Mouse (Mus musculus) kidney, adult 11 months (tissue): ENCODE measurements around the gene Timm8b.

Experiments used
- DNase-seq: peaks from one replicate; pipeline ENCODE4 v3.0.0; 2022

Gene Timm8b

DNA sequence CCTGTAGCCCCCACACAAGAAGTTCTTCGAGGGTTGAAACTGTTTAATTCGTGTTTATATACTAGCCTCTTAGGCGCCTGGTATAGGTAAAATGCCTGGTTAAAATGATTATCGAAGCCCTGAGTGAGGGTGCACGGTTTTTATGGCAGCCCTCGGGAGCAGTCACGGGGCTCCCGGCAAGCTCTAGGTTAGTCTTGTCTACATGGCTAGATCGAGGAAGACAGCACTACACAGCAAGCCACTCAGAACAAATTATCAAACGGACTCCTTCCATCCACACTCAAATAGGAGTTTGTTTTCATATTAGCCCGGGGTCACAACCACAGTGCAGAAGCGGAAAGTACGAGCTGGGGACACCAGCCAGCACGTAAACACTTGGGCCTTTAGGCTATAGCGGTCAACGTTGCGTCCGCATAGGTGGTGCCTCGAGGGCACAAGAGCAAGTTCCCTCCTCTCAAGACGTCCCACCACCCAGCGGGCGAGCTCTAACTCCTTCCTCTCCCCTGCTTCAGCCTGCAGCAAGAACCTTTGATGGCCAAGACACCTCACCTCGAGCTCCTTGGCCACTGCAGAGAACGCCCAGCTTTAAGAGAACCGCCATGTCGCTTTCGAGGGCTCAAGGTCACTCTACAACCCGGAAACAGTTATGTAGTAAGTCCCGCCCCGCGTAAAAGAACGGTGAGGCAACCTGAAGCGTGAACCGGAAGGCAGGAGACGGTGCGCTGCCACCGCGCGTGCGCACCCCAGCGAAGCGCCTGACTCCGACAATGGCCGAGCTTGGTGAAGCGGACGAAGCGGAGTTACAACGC, at the start of gene Timm8b, which contains the start of gene Sdhd:
TSS of gene Timm8b (plus strand) at position 722 of the 809 bp plus-strand sequence.
TSS of gene Sdhd (minus strand) at position 624 of the 809 bp plus-strand sequence.
- peak; percentile 96 for DNase-seq

DNA sequence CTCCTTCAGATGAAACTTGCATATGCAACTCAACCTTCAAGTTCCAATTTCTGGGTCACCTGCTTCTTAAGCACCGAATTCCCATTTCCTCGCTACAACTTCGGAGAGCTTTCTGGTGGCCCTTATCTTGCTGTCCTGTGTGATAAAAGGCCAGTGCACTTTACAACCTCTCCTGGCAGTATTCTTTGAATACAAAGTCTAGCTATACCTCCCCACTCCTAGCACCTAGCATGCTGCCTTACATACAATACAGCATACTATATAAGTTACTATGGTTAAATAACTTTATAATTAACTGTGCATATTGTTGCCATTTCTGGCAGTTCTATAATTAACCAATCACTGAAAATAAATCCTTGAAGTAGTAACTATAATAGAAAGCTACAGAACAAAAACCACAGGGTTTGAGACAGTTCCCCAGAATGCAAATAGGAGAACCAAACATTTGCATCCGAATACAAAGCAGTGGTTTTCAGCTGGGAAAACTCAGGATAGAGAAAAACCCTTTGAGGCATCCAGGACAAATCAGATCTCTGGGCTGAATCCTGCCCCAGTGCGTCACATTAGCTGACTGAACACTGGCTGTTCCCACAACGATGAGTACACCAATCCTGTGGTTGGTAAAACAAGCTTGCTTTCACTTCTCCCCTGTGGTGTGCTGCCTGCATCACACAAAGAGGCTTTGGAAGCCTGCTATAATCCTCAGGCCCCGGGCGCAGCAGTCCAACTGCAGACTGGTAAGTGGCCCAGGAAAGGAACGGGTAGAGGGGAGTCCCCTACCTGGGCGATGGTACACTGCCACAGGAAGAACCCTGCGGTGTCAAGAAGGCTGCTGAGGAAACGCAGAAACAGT, 49.2 kb upstream of the Timm8b start, which contains the start of gene Il18:
TSS of gene Il18 (plus strand) at position 587 of the 853 bp plus-strand sequence.
- peak; percentile 34 for DNase-seq

DNA sequence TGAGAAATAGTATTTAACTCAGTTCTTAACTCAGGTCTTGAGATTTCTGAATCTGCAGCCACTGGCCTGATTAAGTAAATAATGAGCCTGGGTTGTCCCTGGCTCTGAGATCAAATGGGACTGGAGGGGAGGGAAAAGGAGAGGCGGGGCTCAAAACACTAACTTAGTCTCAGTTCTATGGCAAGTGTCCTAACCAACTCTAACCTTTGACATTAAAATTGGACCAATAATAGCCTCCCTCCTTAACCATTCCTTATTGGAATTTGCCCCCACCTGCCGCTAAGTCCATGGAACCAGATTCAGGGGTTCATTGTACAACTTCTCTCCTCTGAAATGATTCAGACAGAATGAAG, 48.6 kb upstream of the Timm8b start, which contains the start of gene Bco2:
TSS of gene Bco2 (minus strand) at position 88 of the 353 bp plus-strand sequence.
- peak; percentile 61 for DNase-seq

DNA sequence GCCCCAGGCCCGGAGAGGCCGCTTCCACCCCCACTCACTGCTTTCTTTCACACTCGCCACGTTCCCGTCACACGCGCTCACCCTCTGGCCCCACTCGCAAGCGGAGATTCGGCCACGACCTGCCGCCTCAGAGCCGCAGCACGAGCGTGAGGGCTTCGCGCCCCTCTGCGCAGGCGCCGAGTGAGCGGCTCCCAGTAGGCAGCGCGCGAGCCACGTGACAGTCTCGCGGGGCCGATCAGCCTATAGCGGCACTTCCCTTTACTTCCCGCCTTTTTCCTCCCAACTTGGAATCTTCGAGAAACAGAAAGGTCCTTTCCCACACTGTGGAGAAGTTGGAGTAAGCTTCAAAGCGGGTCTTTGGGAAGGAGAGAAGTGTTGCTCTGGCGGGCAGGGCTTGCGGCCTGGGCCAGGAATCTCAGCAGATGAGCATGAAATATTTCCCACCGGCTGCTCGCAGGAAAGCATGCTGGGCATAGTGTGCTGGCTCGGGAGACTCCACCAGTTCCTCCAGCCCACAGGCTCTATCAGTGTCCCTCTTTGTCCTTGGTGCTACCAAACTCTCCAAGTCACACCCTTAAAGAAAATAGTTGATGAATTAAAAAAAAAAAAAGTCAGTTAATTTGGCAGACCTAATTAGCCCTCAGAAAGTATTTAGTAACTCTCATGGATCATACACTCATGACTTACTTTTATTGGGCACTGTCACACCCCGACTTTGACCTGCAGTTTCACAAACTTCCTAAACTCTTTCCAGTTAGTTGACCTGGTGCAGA, 42.4 kb upstream of the Timm8b start, which contains the start of gene Tex12:
TSS of gene Tex12 (minus strand) at position 181 of the 773 bp plus-strand sequence.
- no peak for DNase-seq

DNA sequence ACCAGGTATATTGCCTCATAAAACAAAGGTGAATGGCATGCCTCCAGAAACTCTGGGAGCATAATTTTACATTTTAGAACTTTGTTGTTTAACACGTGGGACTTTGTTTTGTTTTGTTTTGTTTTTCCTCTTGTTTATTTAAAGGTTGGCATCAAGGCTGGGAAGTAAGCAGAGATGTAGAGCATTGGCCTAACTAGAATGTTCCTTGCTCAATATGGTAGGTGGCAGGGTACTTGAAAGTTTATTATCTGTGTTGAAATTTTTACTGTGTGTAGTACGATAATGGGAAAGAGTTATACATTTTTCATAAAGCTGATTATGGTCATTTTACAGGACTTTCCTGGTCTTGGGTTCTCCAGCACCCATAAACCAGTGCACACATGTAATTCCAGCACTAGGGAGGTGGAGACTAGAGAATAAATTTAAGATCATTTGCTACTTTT, 41.8 kb upstream of the Timm8b start:
- no peak for DNase-seq

DNA sequence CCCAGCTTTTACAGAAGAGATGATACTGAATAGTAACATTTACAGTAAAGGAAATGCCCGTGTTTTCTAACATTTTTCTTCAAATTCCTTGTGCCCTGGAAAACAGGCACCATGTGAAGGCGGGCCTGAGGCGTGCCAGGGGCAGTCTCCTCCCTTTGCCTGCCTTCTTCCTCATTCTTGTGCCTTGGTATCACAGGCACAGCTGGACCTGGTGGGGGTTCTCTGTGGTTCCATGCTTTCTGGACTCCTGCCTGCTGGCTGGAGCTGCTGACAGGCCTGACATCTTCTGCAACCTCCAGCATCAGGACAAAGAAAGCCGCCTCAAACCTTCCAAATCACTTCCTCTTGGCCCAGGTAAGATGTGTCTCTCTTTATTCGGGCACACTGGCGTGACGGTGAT, 38.5 kb upstream of the Timm8b start:
- no peak for DNase-seq

DNA sequence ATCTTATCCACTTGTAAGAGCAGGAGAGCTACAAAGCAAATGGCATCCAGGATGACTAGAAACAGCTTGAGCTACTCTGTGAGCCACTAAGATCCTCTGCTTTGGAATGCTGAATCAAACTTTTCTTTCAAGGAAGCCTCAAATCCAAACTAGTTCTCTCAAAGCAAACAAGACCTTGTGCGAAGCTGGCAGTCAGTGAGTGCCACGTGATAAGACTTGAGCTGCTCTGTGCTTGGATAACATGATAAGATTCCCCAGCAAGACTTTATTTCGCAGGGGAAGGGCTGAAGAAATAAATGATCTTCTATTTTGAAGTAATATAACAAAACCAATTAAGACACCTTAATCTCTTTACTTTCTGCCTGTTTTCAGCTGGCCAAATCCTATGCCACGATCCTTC, 37.8 kb upstream of the Timm8b start:
- DNase-seq: no peak

DNA sequence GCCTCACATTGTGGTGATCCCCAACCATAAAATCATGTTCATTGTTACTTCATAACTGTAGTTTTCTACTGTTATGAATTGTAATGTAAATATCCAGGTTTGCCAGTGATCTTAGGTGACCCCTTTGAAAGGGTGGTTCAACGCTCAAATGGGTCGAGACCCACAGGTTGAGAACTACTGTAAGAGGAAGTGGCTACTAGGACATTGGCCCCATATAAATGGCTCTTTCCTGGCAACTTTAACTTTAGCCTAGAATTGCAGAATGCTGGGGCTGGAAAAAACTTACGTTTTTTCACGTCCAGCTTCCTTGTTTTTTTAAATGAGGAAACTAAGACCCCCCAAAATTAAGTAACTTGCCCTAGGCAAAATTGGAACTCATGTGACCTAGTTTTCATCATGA, 36.3 kb upstream of the Timm8b start:
- no peak for DNase-seq

DNA sequence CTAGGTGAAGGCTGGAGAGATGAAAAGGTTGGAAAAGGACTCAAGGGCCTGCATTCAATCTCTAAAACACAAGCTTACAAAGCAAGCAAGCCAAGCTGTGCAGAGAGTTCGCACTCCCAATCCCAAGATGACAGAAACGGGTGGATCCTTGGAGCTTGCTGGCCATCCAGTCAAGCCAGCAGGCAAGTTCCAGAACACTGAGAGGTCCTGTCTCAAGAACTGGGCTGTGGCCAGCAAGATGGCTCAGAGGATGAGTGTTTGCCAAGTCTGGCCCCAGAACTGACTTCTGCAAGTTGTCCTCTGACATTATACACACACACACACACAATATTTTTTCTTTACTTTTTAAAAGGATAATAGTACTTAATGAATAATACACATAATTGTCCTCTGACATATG, 35.8 kb upstream of the Timm8b start:
- DNase-seq: no peak

DNA sequence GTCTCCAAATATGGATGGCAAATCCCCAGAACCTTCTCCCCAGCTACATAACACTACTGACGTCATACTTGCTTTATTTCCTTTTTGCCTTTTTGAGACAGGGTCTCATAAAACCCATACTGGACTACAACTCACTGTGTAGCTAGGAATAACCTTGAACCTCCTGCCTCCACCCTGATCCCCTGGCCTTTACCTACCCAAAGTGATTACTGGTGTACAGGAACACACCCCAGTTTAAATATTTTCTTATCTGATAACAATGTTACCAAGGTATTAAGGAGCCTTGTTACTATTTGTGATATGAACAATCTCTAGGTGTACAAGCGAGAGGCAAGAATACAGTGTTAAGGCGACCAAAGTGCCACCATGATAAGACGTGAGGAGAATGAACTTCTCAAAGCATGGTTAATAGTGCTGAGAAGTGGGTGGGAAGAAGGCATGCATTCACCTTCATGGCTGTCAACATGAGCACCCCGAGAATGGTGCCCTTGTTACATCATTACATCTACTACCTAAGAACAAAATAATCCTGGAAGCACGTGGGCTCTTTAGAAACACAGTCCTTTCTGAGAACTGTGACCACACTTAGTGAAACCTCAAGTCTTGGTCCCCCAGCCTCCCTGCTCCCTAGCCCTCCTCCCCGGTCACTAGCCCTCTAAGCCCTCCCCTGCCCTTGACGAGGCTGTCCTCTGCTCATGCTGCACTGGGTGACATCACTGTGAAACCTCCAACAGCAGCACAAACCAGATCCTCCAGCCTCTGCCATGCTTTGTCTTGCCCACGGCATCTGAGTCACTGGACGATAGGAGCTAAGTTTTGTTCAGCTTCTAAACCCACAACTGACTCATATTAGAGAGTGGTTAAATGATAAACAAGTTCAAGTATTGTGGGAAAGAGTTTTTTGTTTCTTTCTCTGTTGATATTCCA, 33.8 kb upstream of the Timm8b start:
- DNase-seq: no peak

DNA sequence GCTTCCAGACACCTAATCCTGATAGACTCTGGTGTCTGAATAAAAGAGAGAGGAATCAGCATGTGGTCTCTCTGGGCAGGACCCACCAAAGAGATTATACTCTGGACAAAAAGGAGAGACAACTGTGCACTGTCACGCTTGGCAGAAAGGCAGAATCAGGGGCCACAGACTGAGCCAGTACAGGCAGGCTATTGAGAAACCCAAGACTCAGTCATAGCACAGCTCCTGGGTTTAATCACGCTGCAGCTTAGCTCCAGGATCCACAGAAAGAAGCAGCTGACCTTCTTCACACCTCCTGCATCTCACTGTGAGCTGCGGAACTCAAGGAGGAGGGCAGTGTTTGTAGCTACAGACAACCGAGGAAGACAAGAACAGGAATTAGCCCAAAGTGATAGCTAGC, 23.3 kb upstream of the Timm8b start:
- no peak for DNase-seq

DNA sequence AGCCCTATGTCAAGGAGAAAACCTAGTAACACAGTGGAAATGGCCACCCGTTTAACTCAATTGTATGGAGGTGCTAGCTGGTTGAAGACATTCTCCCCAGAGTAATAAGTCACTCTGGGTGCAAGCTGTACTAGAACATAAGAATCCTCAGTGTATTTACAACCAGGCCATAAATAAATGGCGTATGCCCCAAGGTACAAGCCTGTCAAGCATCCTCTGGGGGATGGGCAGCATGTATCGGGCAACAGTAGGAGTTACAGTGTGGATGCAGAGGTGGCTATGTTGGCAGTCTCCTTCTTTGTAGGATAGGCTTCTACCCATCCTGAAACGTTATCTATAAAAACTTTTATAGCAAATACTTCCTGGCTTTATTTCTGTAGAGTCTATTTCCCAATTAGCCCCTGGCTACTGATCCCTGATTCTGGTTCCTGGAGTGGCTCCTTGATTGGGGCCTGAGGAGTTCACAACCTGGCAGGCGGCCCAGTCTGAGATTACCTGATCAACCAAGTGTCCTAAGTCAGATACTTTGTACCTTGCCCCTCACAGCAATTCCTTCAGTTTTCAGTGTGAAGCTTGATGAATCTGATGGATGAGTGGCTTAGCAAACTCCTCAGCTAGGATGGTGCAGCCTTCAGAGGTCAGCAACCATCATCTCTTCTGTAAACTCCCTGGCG, 18.4 kb upstream of the Timm8b start:
- DNase-seq: peak; percentile 81

DNA sequence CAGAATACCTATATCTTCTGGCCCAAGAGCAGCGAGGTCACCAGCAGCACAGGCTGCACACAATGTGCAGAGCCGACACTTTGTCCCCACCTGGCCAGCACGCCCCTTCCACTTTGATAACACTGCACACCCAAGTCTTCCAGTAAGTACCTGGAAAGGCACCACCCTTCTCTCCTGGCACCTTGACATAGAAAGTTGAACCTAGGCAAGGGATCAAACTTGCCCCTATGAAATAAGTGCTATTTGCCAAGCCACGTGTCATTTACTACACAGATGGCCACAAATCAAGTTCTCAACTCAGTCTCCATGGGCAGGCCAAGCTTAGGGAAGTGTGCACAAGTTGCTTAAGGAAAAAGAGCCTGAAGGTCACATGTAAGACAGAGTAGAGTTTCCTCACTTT, 16.8 kb upstream of the Timm8b start:
- DNase-seq: no peak

DNA sequence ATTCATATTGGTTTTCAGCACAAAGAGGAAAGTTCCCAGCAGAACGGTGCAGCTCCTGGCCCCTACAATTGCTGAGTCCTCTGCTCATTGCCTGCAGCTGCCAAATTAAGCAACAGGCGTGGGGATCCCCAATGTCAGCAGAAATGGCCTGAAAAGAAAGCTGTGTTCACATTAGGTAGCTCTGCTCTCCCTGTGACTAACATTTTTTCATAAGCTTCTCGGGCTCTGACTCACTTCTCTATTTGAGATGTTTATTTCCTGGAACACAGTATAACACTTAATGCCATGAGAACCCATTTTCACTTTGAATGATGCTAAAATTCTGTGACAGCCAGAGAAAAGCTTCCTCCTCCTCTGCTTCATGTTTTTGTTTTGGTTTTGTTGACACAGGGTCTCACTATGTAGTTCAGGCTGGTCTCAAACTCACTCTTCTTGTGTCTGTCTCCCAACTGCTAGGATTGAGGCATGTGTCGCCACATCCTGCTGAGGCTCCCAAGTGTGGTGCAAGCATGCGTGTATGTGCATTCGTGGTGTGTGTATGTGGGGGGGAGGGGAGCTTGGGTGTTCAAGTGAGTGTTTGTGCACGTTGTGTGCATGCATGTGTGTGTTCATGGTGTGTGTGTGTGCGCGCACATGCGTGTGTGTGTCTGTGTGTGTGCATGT, 12.7 kb upstream of the Timm8b start:
- no peak for DNase-seq

DNA sequence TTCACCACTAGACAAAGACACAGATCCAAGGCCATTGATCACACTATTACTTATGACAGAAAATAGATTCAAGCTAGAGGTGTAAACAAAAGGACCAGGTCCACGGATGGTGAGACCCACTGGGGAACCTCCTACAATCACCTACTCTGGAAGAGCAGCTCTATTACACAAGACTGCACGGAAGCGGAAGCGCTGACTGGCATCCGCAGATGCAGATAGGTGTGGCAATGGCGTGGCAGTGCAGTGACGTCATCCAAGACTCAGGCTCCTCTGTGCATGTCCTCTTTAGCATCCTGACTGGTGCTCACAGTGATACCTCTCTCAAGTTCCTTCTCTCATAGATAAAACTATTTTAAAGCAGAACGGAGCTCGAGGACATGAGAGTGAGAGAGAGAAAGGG, 10.8 kb upstream of the Timm8b start:
- no peak for DNase-seq

DNA sequence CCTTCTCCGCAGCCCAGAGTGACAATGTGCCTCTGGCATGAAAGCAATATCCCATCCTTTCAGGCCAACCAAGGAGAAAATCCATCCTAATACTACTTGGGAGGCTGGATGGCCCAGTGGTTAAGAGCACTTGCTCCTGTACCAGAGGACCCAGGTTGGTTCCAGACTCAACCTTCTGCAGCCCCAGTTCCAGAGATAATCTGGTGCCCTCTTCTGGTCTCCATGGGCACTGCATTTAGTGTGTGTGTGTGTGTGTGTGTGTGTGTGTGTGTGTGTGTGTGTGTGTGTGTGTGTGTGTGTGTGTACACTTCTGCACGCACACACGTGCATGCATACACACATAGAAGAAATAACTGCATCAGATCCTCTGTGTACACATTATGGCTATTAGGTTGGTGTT, 10.2 kb upstream of the Timm8b start:
- no peak for DNase-seq

DNA sequence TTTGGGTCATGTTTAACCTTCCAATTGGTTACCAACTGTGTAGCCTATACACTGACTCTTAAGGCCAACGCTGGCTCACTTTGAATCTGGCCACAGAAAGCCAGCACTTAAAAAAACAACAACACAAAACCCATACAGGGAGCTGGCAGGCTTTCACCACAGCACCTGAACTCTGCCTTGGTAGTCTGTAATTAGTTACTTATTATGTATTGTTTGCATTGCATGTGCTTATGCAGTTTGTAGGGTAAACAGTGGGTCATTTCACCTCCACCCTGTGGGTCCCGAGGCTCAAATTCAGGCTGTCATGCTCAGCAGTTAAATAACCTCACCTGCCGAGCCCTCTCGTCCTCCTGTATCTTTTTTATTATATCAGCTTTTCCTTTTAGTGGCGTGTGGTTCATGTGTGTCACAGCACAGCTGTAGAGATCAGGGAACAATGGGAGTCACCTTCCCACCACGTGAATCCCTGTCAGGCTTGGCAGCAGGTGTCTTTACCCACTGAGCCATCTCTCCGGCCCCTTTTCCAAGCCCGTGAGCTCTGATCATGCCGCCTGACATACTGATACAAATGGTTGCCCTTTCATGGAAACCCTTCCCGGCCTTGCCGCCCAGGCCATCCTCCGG, 8.8 kb upstream of the Timm8b start:
- DNase-seq: peak; percentile 60

DNA sequence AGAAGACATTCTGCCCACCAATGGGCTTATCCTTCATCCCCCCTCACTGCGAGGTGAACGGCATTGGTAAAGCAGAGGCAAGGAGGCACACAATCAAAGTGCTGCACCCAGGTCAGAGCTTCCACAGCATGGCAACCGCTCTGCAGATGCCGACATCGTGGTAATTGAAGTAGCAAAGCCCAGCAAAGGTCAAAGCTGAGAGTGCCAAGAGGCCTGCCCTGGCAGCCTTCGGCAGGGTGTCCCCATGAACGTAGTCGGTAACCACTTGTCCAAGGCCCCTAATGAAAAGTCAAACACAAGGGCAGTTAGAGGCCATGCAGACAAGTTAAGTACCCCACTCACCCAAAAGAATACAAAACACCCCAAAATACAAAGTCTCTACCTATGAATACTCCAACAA, 6.7 kb upstream of the Timm8b start:
- no peak for DNase-seq

DNA sequence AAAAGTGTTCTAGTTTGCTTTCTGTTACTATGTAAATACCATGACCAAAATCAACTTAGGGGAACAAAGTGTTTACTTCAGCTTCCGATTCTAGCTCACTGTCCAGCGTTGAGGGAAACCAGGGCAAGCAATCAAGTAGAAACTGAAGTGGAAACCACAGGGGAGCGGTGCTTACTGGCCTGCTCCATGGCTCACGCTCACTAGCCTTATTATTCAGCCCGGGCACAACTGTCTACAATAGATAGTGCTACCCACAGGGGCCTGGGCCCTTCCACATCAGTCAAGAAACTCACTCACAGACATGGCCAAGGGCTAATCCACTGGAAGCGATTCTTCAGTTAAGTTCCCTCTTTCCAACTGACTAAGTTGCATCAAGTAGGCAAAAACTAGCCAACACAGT, 2.2 kb upstream of the Timm8b start:
- no peak for DNase-seq
